Mouse (Mus musculus) heart, embryonic 14.5 days (tissue): ENCODE measurements around the gene Nfib. TPM values are rescaled to one million over a fixed set of nuclear protein-coding genes. Genes with fewer than 3 reads are reported as not detected.
A peak's percentile ranks its signal among the peaks of the same experiment; 100 is the strongest.

ENCODE experiments used
- ATAC-seq: fragments of 200-750 bp; cut with Nextera tagmentation; 2 replicates; pipeline ENCODE4 v1.8.0; 2017; ENCODE audit warnings: low read depth, moderate TSS enrichment; ENCODE audit not compliant: insufficient number of reproducible peaks, insufficient read depth, low FRiP score
- H3K27ac ChIP-seq, 2 experiments: fragments of 200-500 bp in 1 of 2; fragments of 300-500 bp in 1 of 2; sonication (generic) in 1 of 2; replicated peaks in 1 of 2; 2 replicates each; pipeline ENCODE4 v1.5.1; 2012 to 2014; ENCODE audit warnings: low read depth in 2 of 2, low read length in 2 of 2, control low read depth in 1 of 2, mild to moderate bottlenecking in 1 of 2, mixed read lengths in 1 of 2; ENCODE audit not compliant: control insufficient read depth in 1 of 2, insufficient read depth in 1 of 2
- H3K27me3 ChIP-seq: fragments of 300-500 bp; sonication (generic); 2 replicates; pipeline ENCODE4 v1.6.1; 2014; ENCODE audit warnings: mild to moderate bottlenecking, low read length, control low read depth; ENCODE audit not compliant: control insufficient read depth, insufficient read depth
- H3K36me3 ChIP-seq: fragments of 300-500 bp; sonication (generic); 2 replicates; pipeline ENCODE4 v1.6.1; 2014; ENCODE audit warnings: mild to moderate bottlenecking, control low read depth, low read length, mixed read lengths; ENCODE audit not compliant: control insufficient read depth, insufficient read depth
- H3K4me1 ChIP-seq, 2 experiments: fragments of 200-500 bp in 1 of 2; fragments of 300-500 bp in 1 of 2; sonication (generic) in 1 of 2; 2 replicates each; pipeline ENCODE4 v1.6.1; 2012 to 2014; ENCODE audit warnings: low read length in 2 of 2, control low read depth in 1 of 2, mixed read lengths in 1 of 2; ENCODE audit not compliant: control insufficient read depth in 2 of 2, insufficient read depth in 2 of 2
- H3K4me2 ChIP-seq: fragments of 300-500 bp; sonication (generic); 2 replicates; pipeline ENCODE4 v1.6.1; 2014; ENCODE audit warnings: mild to moderate bottlenecking, low read length
- H3K4me3 ChIP-seq, 2 experiments: fragments of 200-500 bp in 1 of 2; fragments of 300-500 bp in 1 of 2; sonication (generic) in 1 of 2; 2 replicates each; pipeline ENCODE4 v1.5.1; 2012 to 2014; ENCODE audit warnings: low read length in 2 of 2, mild to moderate bottlenecking in 2 of 2, control low read depth in 1 of 2, low read depth in 1 of 2, moderate library complexity in 1 of 2; ENCODE audit not compliant: control insufficient read depth in 1 of 2, insufficient read depth in 1 of 2
- H3K9ac ChIP-seq: fragments of 300-500 bp; sonication (generic); 2 replicates; pipeline ENCODE4 v1.6.1; 2014; ENCODE audit warnings: mild to moderate bottlenecking, low read length
- H3K9me3 ChIP-seq: fragments of 300-500 bp; sonication (generic); 2 replicates; pipeline ENCODE4 v1.6.1; 2016; ENCODE audit warnings: low read length, control low read depth; ENCODE audit not compliant: control insufficient read depth
- WGBS: fragments of 180-500 bp; shearing (Covaris S2); extraction: QIAGEN DNeasy Blood & Tissue Kit; methylation state at CpG from one replicate; pipeline ENCODE4 v1.1.7; 2014; 5-methylcytosine and 5-hydroxymethylcytosine counted together
- polyA plus RNA-seq: library from polyadenylated mRNA; unstranded; fragments of >200 nt; fragmentation: Nextera tagmentation; extraction: Ambion mirVana; gene quantifications from 2 replicates; pipeline ENCODE4 v1.2.1, GENCODE M21; 2014

Nfib gene
- polyA plus RNA-seq, 1 experiment from 2014 or later, result 79.8 TPM

DNA sequence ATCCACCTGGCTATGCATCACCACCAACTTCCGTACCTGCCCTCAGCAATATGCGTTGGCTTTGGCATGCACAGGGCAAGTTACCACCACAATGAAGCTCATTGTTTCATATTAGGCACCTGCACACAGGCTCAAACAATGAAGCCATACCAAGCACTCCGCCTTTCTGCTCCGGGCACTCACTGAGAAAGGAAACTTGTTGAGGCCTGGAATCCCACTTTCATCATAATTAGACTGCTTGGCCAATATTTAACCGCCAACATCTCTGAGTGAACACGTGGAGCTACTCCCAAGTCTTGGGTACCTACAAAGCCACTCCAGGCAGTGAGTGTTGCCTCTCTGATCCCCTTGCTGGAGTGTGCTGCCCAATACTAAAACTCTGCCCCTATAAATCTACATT lies 422.0 kb downstream of the Nfib start:
- Histone ChIP-seq H3K27ac (no peak overlapping the region), H3K9ac (no peak overlapping the region), H3K27me3 (no peaks in the 10 kb centered on the region), H3K4me2 (no peak overlapping the region), H3K9me3 (no peaks in the 10 kb centered on the region), H3K4me1 (no peaks in the 10 kb centered on the region), H3K4me3 (no peak overlapping the region), H3K36me3 (0 out of 2 replicates have a peak, but pooled peaks cover 7% of the 10 kb centered on the region)
- ATAC-seq, result no peak
- 89% methylated on average over 6 of the region's 6 CpGs for WGBS

DNA sequence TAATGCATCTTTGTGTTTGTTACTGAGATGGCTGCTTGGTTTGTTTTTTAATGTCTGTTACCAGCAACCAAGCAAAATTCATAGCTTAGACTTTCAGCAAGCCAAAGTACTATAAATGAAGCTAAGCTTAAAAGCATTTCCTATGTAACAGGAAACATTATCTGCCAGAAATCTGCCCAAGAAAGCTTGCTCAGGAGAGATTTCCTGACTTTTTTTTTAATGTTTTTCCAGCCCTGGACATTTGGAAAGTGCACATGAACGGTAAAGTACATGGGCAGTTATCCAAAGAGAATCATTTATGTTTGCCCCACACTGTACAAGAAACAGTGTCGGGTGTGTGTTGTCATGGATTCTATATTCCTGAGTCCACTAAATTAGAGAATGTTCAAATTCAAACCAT lies 429.6 kb downstream of the Nfib start:
- Histone ChIP-seq H3K4me1 (peaks cover 3 to 11% of the 10 kb centered on the region in 2 experiments; a peak in 2 of 4 replicates), H3K36me3 (no peaks in the 10 kb centered on the region), H3K27ac (peak overlapping the region; percentile 9 to 14; a peak in 2 of 4 replicates), H3K9ac (no peak overlapping the region), H3K4me3 (no peak overlapping the region), H3K27me3 (no peaks in the 10 kb centered on the region), H3K4me2 (no peak overlapping the region), H3K9me3 (no peaks in the 10 kb centered on the region)
- no peak for ATAC-seq
- 66% methylated on average over 2 of the region's 2 CpGs for WGBS

GRCm38 (mm10) chr4:82273049-82273754 lies 432.3 kb downstream of the Nfib start:
- no peak for ATAC-seq
- peaks cover 3 to 13% of the 10 kb centered on the region in 2 experiments; a peak in 2 of 4 replicates for H3K4me1 ChIP-seq
- no peak overlapping the region for H3K9ac ChIP-seq
- no peak overlapping the region for H3K4me3 ChIP-seq
- 66% methylated on average over 4 of the region's 4 CpGs for WGBS
- H3K36me3 ChIP-seq, result no peaks in the 10 kb centered on the region
- H3K27ac ChIP-seq, result peak overlapping the region; percentile 27 to 58; a peak in 3 of 4 replicates
- H3K4me2 ChIP-seq, result no peak overlapping the region
- no peaks in the 10 kb centered on the region for H3K27me3 ChIP-seq
- H3K9me3 ChIP-seq, result no peaks in the 10 kb centered on the region

- Histone ChIP-seq H3K27me3 (no peaks in the 10 kb centered on the region), H3K4me1 (peaks cover 3 to 13% of the 10 kb centered on the region in 2 experiments; a peak in 2 of 4 replicates), H3K36me3 (no peaks in the 10 kb centered on the region), H3K27ac (peak overlapping the region in 1 of 2 experiments; percentile 58; a peak in 3 of 4 replicates), H3K4me2 (no peak overlapping the region), H3K4me3 (no peak overlapping the region), H3K9ac (no peak overlapping the region), H3K9me3 (no peaks in the 10 kb centered on the region)
- WGBS, result 62% methylated on average over 4 of the region's 4 CpGs
- no peak for ATAC-seq
Observed at GRCm38 (mm10) chr4:82272099-82272498, 433.5 kb downstream of the Nfib start.

- H3K4me1 ChIP-seq, result peaks cover 4 to 13% of the 10 kb centered on the region in 2 experiments
Observed at GRCm38 (mm10) chr4:82271547-82271946, 434.0 kb downstream of the Nfib start.

DNA sequence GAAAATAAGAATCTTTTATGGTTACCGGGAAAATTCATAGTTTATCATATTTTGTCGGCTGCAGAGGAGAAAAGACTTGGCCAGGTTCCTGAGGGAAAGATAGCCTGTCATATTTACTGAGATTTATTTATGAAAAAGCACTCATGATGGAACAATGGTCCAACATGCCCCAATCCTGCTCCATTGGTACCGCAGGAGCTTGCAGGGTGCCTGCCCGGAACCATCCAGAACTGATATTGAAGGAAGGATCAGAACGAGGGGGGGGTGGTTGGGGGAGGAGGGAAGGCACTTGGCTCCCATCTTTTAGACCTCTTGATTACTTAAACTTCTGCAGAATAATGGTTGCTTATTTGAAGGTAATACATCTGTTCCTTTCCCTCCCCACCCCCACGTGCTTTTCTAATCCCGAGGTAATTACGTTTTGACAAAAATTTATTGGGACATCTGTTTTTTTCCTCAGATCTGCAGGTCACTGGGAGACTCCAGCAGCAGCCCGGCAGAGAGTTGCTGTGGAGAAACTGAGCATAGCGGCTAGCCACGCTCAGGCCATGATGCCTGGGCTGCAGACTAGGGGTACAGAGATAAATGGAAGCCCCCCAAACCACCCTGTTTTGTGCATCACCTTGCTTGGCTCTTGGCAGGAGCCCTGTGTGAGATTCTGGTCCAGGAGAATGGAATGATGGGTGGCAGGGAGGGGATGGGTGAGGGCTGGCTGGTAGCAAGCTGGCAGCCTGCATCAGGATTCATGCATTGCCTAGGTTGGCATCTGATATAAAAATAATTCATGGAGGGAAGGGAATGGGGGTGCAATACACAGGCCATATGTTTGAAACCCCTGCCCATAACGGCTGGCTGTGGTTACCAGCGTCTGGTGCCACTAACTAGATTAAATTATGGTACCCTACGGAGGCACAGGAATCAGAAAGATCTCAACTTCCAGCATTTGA lies 437.4 kb downstream of the Nfib start:
- no peaks in the 10 kb centered on the region for H3K9me3 ChIP-seq
- no peaks in the 10 kb centered on the region for H3K27me3 ChIP-seq
- no peak overlapping the region for H3K4me3 ChIP-seq
- no peak overlapping the region for H3K27ac ChIP-seq
- ATAC-seq, result no peak
- no peak overlapping the region for H3K4me2 ChIP-seq
- H3K36me3 ChIP-seq, result no peaks in the 10 kb centered on the region
- H3K9ac ChIP-seq, result no peak overlapping the region
- 80% methylated on average over 14 of the region's 14 CpGs for WGBS
- H3K4me1 ChIP-seq, result peaks cover 14 to 20% of the 10 kb centered on the region in 2 experiments

More at GRCm38 (mm10) chr4:82271547-82271946, 434.0 kb downstream of the Nfib start:
- peak overlapping the region; percentile 39 to 58; a peak in 3 of 4 replicates for H3K27ac ChIP-seq
- no peak for ATAC-seq
- no peaks in the 10 kb centered on the region for H3K27me3 ChIP-seq
- H3K4me2 ChIP-seq, result no peak overlapping the region
- no peak overlapping the region for H3K9ac ChIP-seq
- no peaks in the 10 kb centered on the region for H3K9me3 ChIP-seq
- no peaks in the 10 kb centered on the region for H3K36me3 ChIP-seq
- WGBS, result 67% methylated on average over 3 of the region's 3 CpGs
- no peak overlapping the region for H3K4me3 ChIP-seq

GRCm38 (mm10) chr4:82266066-82266619 lies 439.4 kb downstream of the Nfib start:
- peak overlapping the region; percentile 22 for H3K9ac ChIP-seq
- 8% methylated on average over 4 of the region's 4 CpGs for WGBS

More at GRCm38 (mm10) chr4:82266066-82266619, 439.4 kb downstream of the Nfib start:
- H3K9me3 ChIP-seq, result no peaks in the 10 kb centered on the region
- H3K4me2 ChIP-seq, result peak overlapping the region; percentile 38
- peaks cover 11 to 12% of the 10 kb centered on the region in 2 experiments for H3K4me1 ChIP-seq
- no peaks in the 10 kb centered on the region for H3K36me3 ChIP-seq
- ATAC-seq, result peak; percentile 50; the same call in 1 of the 2 replicates
- peak overlapping the region; percentile 82 to 87 for H3K27ac ChIP-seq
- H3K4me3 ChIP-seq, result no peak overlapping the region
- H3K27me3 ChIP-seq, result no peaks in the 10 kb centered on the region
